Mouse (Mus musculus): Measurements from ENCODE around the gene Tnfrsf8. TPM values are rescaled to one million over a fixed set of nuclear protein-coding genes. Genes with fewer than 3 reads are reported as not detected.

Tnfrsf8 gene
- polyA plus RNA-seq, 1 experiment from 2014 or later = 0.32 TPM

DNA sequence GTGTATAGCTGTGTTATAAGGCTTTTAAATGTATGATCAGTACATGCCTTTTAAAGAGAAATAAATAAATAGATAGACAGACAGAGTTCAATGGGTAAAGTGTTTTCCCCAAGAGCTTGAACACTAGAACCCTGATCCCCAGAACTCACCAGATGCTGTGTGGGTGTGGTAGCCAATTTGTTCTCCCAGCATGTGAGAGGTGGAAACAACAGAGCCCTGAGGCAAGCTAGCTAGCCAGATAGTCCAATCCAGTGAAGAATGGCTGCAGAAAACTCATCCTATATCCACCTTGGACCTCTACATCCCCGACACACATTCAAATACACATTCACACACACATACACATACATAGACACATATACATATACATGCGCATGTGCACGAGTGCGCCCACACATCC, 63.4 kb downstream of the Tnfrsf8 start:
- no peak overlapping the region for H3K9ac ChIP-seq (ENCODE audit: low read depth, low read length)
- no peaks in the 10 kb centered on the region for H3K4me1 ChIP-seq (replicated peaks; ENCODE audit: control insufficient read depth, insufficient read depth, low read length)
- no peak overlapping the region for H3K27ac ChIP-seq (ENCODE audit: low read depth, low read length)
- 87% methylated on average over 4 of the region's 4 CpGs for WGBS
- H3K4me2 ChIP-seq (replicated peaks; ENCODE audit: low read depth, low read length) = no peak overlapping the region
- no peak for DNase-seq (ENCODE audit: low spot score)
- H3K36me3 ChIP-seq (ENCODE audit: control insufficient read depth, insufficient read depth, low read length) = no peaks in the 10 kb centered on the region
- no peak for ATAC-seq (ENCODE audit: low FRiP score)
- no peak overlapping the region for H3K4me3 ChIP-seq (ENCODE audit: low read depth, low read length)
- H3K27me3 ChIP-seq (ENCODE audit: control insufficient read depth, insufficient read depth, low read length) = peaks cover 5% of the 10 kb centered on the region
- H3K9me3 ChIP-seq (ENCODE audit: control insufficient read depth, low read length) = no peaks in the 10 kb centered on the region

DNA sequence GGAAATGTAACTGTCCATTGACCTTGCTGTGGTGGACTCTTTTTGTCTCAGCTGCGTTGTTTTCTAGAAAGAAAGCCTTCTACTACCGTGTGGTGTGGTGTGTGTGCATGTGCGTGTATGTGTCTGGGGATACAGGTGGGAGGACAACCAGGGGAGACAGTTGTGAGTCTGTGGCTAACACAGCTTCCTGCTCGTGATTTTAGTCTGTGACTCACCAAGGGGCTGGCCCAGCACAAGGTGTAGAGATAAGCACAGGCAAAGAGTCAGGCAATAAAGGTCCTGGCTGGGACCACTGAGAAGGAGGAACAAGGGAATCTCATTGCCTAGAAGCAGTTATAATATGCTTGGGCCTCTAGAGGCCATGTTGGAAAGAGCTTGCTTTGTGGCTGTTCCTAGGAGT, 65.0 kb downstream of the Tnfrsf8 start:
- H3K27ac ChIP-seq (ENCODE audit: low read depth, low read length) = no peak overlapping the region
- H3K27me3 ChIP-seq (ENCODE audit: control insufficient read depth, insufficient read depth, low read length) = peaks cover 9% of the 10 kb centered on the region
- WGBS = 88% methylated on average over 4 of the region's 4 CpGs
- H3K9ac ChIP-seq (ENCODE audit: low read depth, low read length) = no peak overlapping the region
- DNase-seq (ENCODE audit: low spot score) (no peak), ATAC-seq (ENCODE audit: low FRiP score) (no peak)
- H3K4me2 ChIP-seq (replicated peaks; ENCODE audit: low read depth, low read length) = no peak overlapping the region
- no peak overlapping the region for H3K4me3 ChIP-seq (ENCODE audit: low read depth, low read length)
- H3K36me3 ChIP-seq (ENCODE audit: control insufficient read depth, insufficient read depth, low read length) = no peaks in the 10 kb centered on the region
- H3K4me1 ChIP-seq (replicated peaks; ENCODE audit: control insufficient read depth, insufficient read depth, low read length) = 0 out of 2 replicates have a peak, but pooled peaks cover 3% of the 10 kb centered on the region
- no peaks in the 10 kb centered on the region for H3K9me3 ChIP-seq (ENCODE audit: control insufficient read depth, low read length)

GRCm38 (mm10) chr4:145247556-145247955, 67.4 kb downstream of the Tnfrsf8 start:
- no peak for ATAC-seq (ENCODE audit: low FRiP score)
- 68% methylated on average over 2 of the region's 2 CpGs for WGBS

GRCm38 (mm10) chr4:145246173-145247011, 68.6 kb downstream of the Tnfrsf8 start, which contains the start of gene Tnfrsf1b:
Gene Tnfrsf1b, minus strand, starts transcription at chr4:145246870.
- H3K9me3 ChIP-seq (ENCODE audit: control insufficient read depth, low read length) = no peaks in the 10 kb centered on the region
- 0 out of 2 replicates have a peak, but pooled peaks cover 3% of the 10 kb centered on the region for H3K4me1 ChIP-seq (replicated peaks; ENCODE audit: control insufficient read depth, insufficient read depth, low read length)
- peak within 1 kb of the TSS; percentile 79 for H3K4me2 ChIP-seq (replicated peaks; ENCODE audit: low read depth, low read length)
- peak within 1 kb of the TSS; percentile 55 for H3K9ac ChIP-seq (ENCODE audit: low read depth, low read length)
- peaks cover 9% of the 10 kb centered on the region for H3K27me3 ChIP-seq (ENCODE audit: control insufficient read depth, insufficient read depth, low read length)
- no peaks in the 10 kb centered on the region for H3K36me3 ChIP-seq (ENCODE audit: control insufficient read depth, insufficient read depth, low read length)
- peak within 1 kb of the TSS; percentile 35 for H3K4me3 ChIP-seq (ENCODE audit: low read depth, low read length)
- no peak within 1 kb of the TSS for H3K27ac ChIP-seq (ENCODE audit: low read depth, low read length)
- DNase-seq (ENCODE audit: low spot score) (peak; percentile 49), ATAC-seq (ENCODE audit: low FRiP score) (peak; percentile 79)
- WGBS = 2% methylated on average over 47 of the region's 47 CpGs

More at GRCm38 (mm10) chr4:145247556-145247955, 67.4 kb downstream of the Tnfrsf8 start:
- no peaks in the 10 kb centered on the region for H3K9me3 ChIP-seq (ENCODE audit: control insufficient read depth, low read length)
- H3K27ac ChIP-seq (ENCODE audit: low read depth, low read length) = no peak overlapping the region
- peaks cover 9% of the 10 kb centered on the region for H3K27me3 ChIP-seq (ENCODE audit: control insufficient read depth, insufficient read depth, low read length)
- H3K4me2 ChIP-seq (replicated peaks; ENCODE audit: low read depth, low read length) = no peak overlapping the region
- DNase-seq (ENCODE audit: low spot score) = no peak
- H3K36me3 ChIP-seq (ENCODE audit: control insufficient read depth, insufficient read depth, low read length) = no peaks in the 10 kb centered on the region
- no peak overlapping the region for H3K4me3 ChIP-seq (ENCODE audit: low read depth, low read length)
- 0 out of 2 replicates have a peak, but pooled peaks cover 3% of the 10 kb centered on the region for H3K4me1 ChIP-seq (replicated peaks; ENCODE audit: control insufficient read depth, insufficient read depth, low read length)
- H3K9ac ChIP-seq (ENCODE audit: low read depth, low read length) = no peak overlapping the region

DNA sequence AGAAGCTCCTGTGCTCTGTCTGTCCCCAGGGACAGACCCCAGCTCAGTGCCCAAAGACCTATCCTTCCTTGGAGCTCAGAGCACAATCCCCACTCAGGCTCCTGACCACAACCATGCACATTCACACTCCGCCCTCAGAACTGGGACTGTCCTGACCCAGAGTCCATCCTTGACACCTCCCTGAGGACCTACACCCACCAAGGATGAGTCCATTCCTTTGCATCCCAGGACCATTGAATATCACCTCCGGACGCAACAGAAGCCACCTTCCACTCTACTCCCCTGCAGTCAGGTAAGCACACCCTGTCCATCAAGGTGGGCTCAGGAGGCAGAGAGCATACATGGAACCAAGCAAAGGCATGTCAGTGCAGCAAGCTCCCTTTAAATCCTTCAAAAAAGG, 69.4 kb downstream of the Tnfrsf8 start:
- Histone ChIP-seq H3K9ac (ENCODE audit: low read depth, low read length) (no peak overlapping the region), H3K36me3 (ENCODE audit: control insufficient read depth, insufficient read depth, low read length) (no peaks in the 10 kb centered on the region), H3K27me3 (ENCODE audit: control insufficient read depth, insufficient read depth, low read length) (peaks cover 9% of the 10 kb centered on the region), H3K4me2 (replicated peaks; ENCODE audit: low read depth, low read length) (peak overlapping the region; percentile 79; the same call in 1 of the 2 replicates), H3K27ac (ENCODE audit: low read depth, low read length) (no peak overlapping the region), H3K9me3 (ENCODE audit: control insufficient read depth, low read length) (no peaks in the 10 kb centered on the region), H3K4me1 (replicated peaks; ENCODE audit: control insufficient read depth, insufficient read depth, low read length) (0 out of 2 replicates have a peak, but pooled peaks cover 3% of the 10 kb centered on the region), H3K4me3 (ENCODE audit: low read depth, low read length) (no peak overlapping the region)
- ATAC-seq (ENCODE audit: low FRiP score) (no peak), DNase-seq (ENCODE audit: low spot score) (no peak)
- 86% methylated on average over 3 of the region's 3 CpGs for WGBS

GRCm38 (mm10) chr4:145244676-145245075, 70.3 kb downstream of the Tnfrsf8 start:
- WGBS = 89% methylated on average over 2 of the region's 2 CpGs
- ATAC-seq (ENCODE audit: low FRiP score) = no peak
- Histone ChIP-seq H3K36me3 (ENCODE audit: control insufficient read depth, insufficient read depth, low read length) (no peaks in the 10 kb centered on the region), H3K9ac (ENCODE audit: low read depth, low read length) (no peak overlapping the region), H3K4me1 (replicated peaks; ENCODE audit: control insufficient read depth, insufficient read depth, low read length) (0 out of 2 replicates have a peak, but pooled peaks cover 3% of the 10 kb centered on the region), H3K27ac (ENCODE audit: low read depth, low read length) (no peak overlapping the region), H3K4me3 (ENCODE audit: low read depth, low read length) (no peak overlapping the region), H3K9me3 (ENCODE audit: control insufficient read depth, low read length) (no peaks in the 10 kb centered on the region), H3K27me3 (ENCODE audit: control insufficient read depth, insufficient read depth, low read length) (peaks cover 9% of the 10 kb centered on the region), H3K4me2 (replicated peaks; ENCODE audit: low read depth, low read length) (no peak overlapping the region)
- no peak for DNase-seq (ENCODE audit: low spot score)

DNA sequence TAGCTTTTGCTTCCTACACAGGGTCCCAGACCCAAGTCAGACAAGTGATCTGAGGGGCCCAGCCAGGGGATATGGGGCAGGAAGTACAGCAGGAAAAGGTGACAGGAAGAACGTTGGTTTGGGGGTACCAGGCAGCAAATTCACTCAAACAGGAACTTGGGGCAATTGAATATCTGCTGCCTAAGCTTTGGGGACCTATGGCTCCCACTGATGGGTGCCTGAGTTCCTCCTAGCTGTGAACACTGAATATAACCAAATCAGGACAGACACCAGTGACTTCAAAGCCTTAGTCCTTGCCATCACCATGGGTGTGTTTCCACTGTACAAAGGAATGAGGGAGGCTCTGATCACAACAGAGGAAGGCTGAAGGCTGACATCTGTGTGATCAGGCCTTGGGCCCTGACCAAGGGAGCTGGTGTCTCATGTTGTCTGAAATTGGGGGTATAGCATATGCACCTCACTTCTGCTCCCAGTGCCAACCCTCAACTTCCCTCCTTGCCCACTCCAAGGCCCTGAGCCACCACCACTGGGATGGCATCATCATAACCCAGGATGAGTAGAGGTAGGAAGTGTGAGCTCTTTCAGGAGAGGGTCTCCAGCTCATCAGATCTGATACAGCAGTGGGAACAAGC, 72.1 kb downstream of the Tnfrsf8 start:
- no peaks in the 10 kb centered on the region for H3K36me3 ChIP-seq (ENCODE audit: control insufficient read depth, insufficient read depth, low read length)
- 81% methylated on average over 1 of the region's 1 CpGs for WGBS
- DNase-seq (ENCODE audit: low spot score) = no peak

DNA sequence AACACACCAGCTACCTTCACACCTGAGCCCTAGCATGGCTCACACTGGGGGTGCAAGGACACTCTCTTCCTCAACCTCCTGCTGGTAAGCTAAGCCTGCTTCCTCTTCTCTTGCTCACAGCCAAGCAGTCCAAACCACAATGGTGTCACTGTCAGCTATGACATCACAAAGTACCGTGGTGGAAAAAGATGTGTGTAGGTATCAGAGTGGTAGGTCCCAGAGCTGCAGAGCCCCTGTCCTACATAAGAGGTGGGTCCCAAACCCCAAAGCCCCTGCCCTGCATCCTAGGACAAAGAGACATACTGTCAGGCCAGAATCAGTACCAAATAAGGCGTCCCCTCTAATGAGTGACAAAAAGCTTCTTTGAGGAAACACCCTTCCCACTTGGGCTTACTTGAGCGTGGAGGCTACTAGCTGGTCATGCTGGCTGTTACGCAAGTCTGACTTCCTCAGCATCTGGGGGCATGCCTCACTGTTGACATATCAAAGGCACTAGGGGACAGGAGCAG, 74.2 kb downstream of the Tnfrsf8 start:
- ATAC-seq (ENCODE audit: low FRiP score) (no peak), DNase-seq (ENCODE audit: low spot score) (no peak)
- no peak overlapping the region for H3K4me3 ChIP-seq (ENCODE audit: low read depth, low read length)
- H3K36me3 ChIP-seq (ENCODE audit: control insufficient read depth, insufficient read depth, low read length) = no peaks in the 10 kb centered on the region
- 72% methylated on average over 4 of the region's 4 CpGs for WGBS
- no peak overlapping the region for H3K27ac ChIP-seq (ENCODE audit: low read depth, low read length)
- no peaks in the 10 kb centered on the region for H3K9me3 ChIP-seq (ENCODE audit: control insufficient read depth, low read length)
- no peak overlapping the region for H3K9ac ChIP-seq (ENCODE audit: low read depth, low read length)
- H3K4me2 ChIP-seq (replicated peaks; ENCODE audit: low read depth, low read length) = no peak overlapping the region
- no peaks in the 10 kb centered on the region; the same call in 1 of the 2 replicates for H3K27me3 ChIP-seq (ENCODE audit: control insufficient read depth, insufficient read depth, low read length)
- no peaks in the 10 kb centered on the region for H3K4me1 ChIP-seq (replicated peaks; ENCODE audit: control insufficient read depth, insufficient read depth, low read length)

More for the DNA sequence above, 72.1 kb downstream of the Tnfrsf8 start:
- Histone ChIP-seq H3K27ac (ENCODE audit: low read depth, low read length) (no peak overlapping the region), H3K9ac (ENCODE audit: low read depth, low read length) (no peak overlapping the region), H3K27me3 (ENCODE audit: control insufficient read depth, insufficient read depth, low read length) (peaks cover 9% of the 10 kb centered on the region), H3K4me2 (replicated peaks; ENCODE audit: low read depth, low read length) (no peak overlapping the region), H3K9me3 (ENCODE audit: control insufficient read depth, low read length) (no peaks in the 10 kb centered on the region), H3K4me1 (replicated peaks; ENCODE audit: control insufficient read depth, insufficient read depth, low read length) (0 out of 2 replicates have a peak, but pooled peaks cover 3% of the 10 kb centered on the region), H3K4me3 (ENCODE audit: low read depth, low read length) (no peak overlapping the region)
- no peak for ATAC-seq (ENCODE audit: low FRiP score)

Measured in hindbrain, embryonic 11.5 days (tissue).